Mouse (Mus musculus): Measurements from ENCODE around the gene Cdca3.
A peak's percentile ranks its signal among the peaks of the same experiment; 100 is the strongest.

DNA sequence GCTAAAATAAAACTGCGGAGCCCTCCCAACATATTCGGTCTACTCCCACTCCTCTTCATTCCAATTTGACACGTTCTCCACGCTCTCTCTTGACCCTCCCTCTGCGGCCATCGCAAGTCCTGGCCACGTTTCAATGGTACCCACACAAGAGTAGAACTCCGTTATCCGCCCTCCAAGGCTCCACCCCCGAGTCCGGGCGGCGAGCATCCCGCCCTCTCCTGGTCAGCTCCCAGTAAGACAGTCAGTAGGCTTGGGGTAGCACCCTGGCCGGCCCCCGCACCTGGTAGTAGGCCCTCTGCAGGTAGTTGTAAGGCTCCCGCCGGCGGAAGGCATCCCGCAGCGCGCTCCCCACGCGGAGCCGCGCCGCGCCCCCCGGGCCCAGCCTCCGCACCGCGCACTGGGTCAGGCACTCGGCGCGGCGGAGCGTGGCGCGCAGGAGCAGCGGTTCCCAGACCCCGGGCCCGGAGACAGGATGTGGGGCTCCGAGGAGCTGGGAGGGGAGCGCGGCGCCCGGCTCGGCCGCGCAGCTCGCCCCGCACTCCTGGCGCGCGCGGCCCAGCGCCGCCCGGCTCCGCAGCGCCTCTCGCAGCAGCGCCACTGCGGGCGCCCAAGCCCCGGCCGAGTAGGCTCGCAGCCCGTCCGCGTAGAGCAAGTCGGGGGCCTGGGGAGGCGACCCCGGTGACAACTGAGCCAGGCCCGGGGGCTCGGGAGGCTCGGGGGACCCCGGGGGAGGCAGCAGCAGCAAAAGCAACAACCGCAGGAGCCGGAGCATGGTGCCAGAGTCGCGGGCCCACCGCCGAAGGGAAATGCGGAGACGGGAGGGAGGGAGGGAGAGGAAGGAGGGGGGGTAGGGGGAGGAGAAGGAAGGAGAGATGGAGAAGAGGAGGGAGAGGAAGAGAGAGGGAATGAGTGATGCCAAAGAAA is 27.8 kb downstream of the Cdca3 start, which contains the start of gene P3h3:
- no peak for TF ChIP-seq POLR2A (IDR thresholded peaks at IDR 0.05; ENCODE audit: extremely low read depth, insufficient read depth, low read length)
- TF ChIP-seq CTCF (IDR thresholded peaks at IDR 0.05; ENCODE audit: low read depth, low read length), result peak; percentile 76

All from liver, adult 2 months (tissue).